Mouse (Mus musculus) gastrocnemius, postnatal 4 days (tissue): ENCODE results near the gene Spast. TPM values are rescaled to one million over a fixed set of nuclear protein-coding genes. Genes with fewer than 3 reads are reported as not detected.
A peak's percentile ranks its signal among the peaks of the same experiment; 100 is the strongest.
"Not testable (repeated sequence)": the region's sequence is repeated elsewhere in the genome, so short reads cannot be mapped to it uniquely, and the experiment has no call there.

ENCODE experiments used
- DNase-seq, 2 experiments: peaks; one replicate each; pipeline ENCODE4 v3.0.0; 2021 to 2022; ENCODE audit warnings: low spot score in 2 of 2, mixed read lengths in 2 of 2
- total RNA-seq, 2 experiments: library from RNA; stranded (reverse); gene quantifications; 2 replicates each; pipeline ENCODE4 v1.2.3; 2021

Spast gene
- total RNA-seq, 2 experiments from 2014 or later, result 53.2 to 54.4 TPM

DNA sequence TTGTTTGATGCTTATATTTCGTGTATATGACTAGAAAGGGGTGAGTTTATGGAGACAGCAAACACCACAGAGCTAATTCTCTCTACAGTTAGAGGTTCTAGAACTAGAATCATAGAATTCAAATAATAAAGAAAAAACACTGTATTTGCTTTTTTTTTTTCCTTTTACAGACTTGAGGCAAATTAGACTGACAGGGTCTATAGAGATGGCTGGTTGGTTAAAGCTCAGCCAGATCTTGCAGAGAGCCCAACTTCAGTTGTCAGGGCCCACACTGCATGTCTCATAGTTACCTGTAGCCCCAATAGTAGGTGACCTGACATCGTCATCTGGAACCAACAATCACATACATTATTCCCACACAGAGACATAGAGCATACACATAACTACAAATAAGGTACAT lies 14.9 kb upstream of the Spast start, which contains the start of gene Dpy30:
Gene Dpy30 (minus strand): TSS at position 101 of the 400 bp plus-strand sequence.
- no peak for DNase-seq

DNA sequence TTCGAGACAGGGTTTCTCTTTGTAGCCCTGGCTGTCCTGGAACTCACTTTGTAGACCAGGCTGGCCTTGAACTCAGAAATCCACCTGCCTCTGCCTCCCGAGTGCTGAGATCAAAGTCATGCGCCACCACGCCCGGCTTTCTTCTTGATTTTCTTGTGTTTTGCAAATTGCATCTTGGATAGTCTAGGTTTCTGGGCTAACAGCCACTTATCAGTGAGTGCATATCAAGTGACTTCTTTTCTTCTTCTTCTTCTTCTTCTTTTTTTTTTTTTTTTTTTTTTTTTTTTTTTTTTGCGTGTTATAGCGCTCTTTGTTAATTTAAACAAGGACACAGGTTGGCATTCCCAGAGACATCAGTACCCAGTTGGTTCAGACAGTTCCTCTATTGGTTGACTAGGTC lies 11.6 kb upstream of the Spast start:
- DNase-seq, result not testable (repeated sequence)

DNA sequence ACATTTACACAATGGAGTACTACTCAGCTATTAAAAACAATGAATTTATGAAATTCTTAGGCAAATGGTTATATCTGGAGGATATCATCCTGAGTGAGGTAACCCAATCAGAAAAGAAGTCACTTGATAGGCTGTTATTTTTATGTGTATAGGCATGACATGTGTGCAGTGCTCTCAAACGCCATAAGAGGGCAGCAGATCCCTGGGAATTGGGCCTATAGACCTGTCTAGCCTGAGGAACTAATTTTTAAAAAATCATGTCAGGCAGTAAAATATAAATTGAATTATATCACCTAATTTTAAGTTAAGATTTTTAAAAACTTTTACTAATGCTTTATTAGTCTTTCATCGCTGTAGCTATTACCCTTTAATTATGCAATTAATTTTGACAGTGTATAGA lies 10.6 kb upstream of the Spast start:
- DNase-seq, result peak in 1 of 2 experiments; percentile 18

DNA sequence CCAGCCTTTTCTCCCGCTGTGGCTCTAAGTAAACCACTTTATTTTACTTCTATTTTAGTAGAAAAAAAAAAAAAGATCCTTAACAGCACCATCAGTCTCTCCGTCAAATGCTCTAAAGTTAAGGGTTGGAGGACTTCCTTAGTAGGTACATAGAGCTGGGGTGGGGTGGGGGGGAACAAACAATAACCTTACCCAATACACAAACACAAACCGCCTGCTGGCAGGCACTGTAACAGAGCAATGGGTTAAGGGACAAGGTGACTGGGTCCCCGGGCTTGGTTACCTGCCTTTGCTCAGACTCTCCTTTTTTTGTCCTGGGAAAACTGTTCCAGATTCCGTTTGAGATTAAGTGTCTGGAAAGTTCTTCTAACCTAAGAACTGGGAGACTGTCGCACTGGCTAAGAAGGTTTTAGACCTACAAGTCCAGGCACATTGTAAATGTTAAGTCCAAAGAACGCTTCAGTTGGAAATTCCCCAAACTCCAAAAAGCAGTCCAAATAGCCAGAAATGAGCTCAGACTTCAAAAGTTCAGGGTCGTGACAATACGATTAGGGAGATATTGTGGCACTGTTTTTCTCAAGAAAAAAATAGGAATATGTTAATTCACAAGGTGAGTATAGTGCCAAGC lies 7.6 kb upstream of the Spast start:
- no peak for DNase-seq

DNA sequence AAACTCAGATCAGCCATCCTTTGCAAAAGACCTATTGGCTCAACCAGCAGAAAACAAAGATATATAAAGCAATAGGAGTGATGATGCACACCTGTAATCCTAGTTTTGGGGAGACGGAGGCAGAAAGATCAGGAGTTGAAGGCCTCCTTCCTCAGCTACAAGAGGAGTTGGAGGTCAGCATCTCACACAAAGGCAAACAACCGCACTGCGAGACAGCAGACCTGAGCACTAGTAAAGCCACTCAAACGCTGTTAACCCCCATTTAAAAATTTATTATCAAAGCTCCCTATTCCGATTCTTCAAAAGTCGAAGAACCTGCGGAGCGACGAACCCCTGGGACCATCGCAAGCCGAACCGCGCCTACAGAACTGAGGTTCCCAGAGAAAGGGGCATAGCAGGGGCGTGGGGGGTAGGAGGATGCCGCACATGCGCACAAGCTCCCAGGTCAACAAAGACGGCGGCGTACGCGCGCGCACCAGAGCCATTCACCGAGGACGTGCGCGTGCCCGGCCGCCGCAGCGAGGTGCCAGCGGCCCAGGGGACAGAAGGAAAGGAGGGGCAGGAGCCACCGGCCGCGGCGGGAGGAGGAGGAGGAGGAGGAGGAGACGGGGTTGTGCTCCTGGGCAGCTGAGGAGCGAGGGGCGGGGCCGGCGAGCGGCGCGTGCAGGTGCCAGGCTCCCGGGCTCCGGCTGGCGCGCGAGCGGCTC lies 409 bp upstream of the Spast start:
- DNase-seq, result peak; percentile 87 to 94

DNA sequence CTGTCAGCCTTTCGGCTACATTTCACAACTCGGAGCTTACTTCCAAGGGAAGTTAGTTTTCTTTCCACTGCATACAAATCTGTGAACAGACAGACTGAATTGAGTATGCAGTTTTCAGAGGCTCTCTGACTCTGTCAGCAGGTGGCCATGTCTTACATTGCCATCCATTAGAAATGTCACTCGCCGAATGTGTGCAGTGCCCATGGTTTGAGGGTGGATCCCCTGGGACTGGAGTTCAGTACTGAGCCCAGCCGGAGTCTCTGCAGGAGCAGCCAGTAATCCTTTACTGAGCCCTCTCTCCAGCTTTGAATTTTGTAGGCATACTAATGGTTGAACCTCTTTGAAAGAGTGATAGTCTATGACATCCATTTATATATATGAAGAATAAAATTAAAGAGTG lies 2.4 kb downstream of the Spast start:
- no peak for DNase-seq

DNA sequence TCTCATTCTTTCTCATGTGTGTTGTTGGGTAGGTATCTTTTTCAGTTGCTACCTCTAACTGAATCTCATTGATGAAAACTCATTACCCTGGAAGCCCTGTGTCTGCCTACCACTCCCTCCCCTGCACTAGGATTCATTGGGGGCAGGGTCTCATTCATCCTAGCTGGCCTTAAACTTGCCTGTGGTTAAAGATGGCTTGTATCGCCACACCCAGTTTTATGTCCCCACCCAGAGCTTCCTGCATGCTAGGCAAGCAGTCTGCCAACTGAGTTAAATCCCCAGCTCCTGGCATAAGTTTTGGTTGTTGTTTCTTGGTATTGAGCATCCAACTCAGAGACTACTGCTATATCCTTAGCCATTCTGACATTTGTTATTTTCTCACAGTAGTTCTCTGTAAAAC lies 24.8 kb downstream of the Spast start:
- no peak for DNase-seq

DNA sequence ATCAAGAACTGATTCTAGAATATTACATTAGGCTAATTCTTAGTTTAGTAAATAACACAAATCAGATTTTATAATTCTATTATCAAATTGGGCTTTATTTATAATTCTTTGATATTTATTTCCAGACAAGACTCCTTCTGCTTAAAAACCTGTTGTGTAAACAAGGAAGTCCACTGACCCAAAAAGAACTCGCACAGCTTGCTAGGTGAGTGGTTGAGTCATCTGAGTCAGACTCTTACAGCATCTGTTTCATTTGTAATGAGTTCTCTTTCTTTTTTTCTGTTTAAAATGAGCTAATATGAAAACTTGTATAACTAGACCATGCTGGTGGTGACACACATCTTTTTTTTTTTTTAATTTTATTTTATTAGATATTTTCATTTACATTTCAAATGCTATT lies 38.1 kb downstream of the Spast start:
- DNase-seq, result no peak

DNA sequence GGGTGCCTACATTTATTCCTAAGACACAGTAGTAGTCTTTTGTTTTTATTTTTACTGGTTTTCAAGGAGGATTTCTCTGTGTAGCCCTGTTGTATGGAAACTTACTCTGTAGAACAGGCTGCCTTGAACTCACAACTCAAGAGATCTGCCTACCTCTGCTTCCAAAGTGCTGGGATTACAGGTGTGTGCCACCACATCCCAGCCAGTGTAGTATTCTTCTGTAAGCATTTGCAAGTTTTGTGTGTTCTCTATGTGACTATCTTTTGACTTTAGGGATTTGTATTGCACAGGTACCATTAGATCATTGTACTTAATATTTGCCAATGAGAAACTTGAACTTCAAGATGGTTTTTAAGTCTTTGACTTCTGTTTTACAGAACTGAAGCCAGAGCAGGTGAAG lies 47.9 kb downstream of the Spast start:
- no peak for DNase-seq

DNA sequence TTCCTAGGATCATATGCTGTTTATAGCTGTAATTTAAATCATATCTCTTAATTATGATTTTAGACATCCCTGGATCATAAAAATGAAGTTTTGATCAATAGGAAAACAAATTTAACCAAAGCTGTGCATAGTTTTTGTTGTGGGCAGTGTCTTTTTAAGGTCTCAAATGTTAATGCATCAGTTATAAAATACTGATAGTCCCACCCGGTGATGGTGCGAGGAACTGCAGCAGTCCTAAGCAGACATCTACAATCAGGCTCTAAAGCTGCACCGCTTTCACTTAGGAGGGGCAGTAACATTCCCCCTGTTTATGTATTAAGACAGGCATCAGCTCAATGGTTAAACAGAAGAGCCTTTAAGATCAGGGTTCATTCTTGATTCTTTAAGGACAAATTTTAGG lies 51.1 kb downstream of the Spast start:
- no peak for DNase-seq

DNA sequence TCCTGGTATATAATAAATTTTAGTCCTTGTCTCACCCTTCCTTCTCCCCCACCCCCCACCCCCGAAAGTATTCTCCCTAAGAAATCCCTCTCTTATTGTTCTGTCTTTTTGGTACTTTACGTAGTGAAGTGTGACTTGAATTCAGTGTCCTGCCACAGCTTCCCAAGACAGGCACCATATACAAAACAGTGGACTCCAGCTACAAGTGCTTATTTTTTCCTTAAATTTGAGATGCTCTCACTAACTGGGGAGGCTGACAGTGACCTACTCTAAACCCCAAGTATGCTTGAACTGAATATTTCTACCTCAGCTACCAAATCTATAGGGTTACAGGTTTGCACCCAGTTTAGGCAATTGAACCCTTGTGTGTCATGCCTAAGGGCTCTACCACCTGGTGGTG lies 55.6 kb downstream of the Spast start:
- DNase-seq, result no peak

DNA sequence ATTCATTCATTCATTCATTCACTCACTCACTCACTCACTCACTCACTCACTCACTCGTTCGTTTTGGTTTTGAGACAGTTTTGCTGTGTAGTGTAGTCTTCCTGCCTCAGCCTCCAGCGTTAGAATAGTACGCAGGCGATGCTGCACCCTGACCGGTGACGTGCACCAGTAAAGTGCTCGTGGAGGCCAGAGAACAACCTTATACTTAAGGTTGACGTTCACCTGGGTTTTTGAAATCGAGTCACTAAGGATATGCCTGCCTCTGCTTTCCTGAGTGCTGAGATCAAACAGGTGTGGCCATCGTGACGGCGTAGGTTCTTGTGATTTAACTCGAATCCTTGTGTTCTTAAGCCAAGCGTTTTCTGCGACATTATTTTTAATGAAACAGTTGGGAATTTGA lies 56.1 kb downstream of the Spast start:
- DNase-seq, result no peak

DNA sequence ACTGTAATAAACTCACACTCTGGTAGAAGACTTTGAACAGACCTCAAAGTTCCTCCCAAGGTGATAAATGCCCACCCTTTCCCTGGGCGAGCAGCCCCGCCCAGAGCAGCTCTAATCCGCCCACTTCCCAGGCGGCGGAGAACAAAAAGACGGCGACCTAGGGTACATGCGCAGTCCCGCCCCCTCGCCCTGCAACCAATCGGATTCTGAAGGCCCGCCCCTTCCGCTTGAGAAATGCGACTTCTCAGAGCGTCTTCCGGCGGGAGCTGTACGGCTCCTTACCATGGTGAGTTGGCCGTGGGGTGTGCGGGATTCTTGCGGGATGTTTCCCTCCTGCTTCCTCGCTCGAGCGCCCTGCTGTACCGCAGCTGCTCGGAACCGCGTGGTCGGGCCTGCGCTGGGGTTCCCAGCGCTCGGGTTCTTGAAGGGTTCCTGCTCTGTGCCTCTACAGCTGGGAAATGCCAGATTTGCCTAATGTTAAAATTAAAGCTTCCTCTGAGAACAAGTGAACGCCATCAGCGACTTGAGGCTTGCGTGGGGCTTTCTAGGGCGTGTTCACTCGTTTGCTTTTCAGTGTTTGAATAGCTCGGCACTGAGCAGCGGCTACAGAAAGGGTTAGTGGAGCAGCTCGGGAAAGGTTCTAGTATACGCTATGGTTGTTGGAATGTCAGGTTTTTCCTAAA lies 56.7 kb downstream of the Spast start, which contains the start of gene Slc30a6:
Gene Slc30a6 (plus strand): TSS at position 226 of the 683 bp plus-strand sequence.
- peak; percentile 91 to 96 for DNase-seq

DNA sequence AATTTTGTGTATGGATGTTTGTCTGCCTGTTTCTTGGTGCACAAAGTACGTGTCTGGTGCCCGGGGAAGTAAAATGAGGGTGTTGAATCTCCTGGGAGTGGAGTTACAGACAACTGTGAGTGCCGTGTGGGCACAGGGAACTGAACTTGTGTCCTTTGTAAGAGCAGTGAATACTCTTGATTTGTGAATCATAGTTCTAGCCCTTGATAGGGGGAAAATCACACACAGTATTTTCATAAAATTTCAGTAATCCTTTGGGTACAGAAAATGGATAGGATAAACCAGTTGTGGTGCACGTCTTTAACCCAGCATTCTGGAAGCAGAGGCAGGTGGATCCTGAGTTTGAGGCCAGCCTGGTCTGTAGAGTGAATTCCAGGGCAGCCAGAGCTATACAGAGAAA lies 58.0 kb downstream of the Spast start:
- DNase-seq, result no peak

DNA sequence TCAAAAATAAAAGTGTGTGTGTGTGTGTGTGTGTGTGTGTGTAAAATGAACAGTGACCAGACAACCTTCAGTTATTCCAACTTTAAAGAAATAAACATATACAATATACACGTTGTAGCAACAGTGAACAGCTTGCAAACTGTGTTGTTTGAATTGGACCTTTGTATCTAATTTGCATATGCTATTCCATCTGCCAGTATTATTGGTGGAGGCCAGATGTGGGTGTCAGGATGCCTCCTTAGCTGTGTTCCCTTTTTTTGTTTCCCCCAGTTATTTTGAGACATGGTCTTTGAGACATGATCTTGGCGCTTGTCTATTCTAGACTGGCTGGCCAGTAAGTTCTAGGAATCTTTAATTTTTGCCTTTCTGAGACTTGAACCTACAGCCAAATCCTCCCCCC lies 58.4 kb downstream of the Spast start:
- no peak for DNase-seq

DNA sequence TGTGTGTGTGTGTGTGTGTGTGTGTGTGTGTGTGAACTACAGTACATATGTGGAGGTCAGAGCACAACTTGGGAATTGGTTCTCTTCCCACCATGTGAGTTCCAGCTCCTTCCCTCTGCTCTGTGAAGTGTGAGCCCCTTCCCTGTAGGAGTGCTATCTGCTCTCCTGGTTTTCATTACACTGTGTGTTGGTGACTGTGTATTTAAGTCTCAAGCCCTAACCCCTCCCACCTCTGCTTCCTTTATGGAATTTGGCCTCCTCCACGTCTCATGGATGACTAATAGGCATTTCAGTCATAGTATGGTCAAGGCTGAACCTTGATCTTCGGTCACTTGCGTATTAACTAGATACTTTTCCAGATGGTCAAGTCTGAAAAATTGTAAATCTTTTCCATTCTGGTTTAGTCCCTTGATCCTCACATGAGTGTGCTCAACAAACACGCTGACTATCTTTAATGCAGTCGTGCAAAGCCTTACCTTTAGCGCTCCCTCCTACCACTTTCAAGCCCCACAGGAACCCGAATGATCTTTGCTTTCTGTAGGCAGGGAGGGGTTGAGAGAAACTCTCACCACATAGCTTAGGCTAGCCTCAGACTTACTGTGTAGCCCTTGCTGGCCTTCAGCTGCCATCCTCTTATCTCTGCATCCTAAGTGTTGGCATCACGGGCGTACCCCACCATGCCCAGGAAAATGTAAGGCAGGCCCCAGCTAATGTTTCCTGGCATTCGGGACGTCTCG lies 63.9 kb downstream of the Spast start:
- DNase-seq, result no peak

DNA sequence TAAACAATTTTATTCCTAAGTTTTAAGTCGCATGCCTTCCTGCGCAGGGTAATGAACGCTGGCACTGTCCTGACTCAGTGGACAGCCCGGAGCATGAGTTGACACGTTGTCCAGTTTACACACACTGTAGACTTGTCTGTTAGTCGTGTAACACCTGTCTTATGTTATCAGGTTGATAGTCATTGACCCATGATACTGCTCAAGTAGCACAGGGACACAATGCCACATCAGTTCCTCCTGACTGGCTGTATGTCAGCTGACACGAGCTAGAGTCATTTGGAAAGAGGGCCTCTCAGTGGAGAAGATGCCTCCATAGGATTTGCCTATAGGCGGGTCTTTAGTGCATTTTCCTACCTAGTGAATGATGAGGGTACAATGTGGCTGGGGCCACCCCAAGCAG lies 67.7 kb downstream of the Spast start:
- DNase-seq, result no peak

DNA sequence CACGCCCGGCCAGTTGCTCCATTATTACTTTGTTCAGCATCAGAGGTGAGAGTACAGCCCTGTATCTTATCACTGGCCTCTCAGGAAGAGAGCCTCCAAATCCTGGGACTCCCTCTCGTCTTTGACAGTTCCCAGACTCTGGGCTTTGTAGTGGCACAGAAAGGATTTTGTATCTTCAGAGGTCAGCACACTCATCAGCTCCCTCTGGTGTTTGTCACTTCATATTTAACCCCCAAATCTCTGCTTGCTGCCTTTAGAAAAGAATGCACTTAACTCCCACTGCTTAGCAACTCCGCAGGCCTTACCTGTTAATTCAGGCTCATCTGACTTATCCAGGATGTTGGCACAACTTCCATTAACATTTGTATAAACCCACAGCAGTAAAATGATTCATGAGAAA lies 70.9 kb downstream of the Spast start:
- no peak for DNase-seq

DNA sequence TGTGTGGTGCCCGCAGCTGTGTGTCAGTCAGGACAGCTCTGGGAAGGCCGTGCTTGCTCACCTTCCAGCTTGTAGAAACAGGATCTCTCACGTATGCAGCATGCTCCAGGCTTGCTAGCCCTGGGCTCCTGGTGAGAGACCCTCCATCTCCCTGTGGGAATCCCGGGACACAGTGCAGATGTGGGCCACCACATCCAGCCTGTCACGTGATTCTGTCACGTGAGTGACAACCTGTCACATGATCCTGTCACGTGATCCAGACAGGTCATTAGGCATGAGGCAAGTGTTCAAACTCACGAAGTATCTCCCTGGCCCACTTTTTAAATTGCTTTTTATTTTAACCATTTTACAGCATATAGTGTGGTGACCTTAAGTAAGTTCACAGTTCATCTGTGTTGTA lies 74.5 kb downstream of the Spast start:
- DNase-seq, result no peak

DNA sequence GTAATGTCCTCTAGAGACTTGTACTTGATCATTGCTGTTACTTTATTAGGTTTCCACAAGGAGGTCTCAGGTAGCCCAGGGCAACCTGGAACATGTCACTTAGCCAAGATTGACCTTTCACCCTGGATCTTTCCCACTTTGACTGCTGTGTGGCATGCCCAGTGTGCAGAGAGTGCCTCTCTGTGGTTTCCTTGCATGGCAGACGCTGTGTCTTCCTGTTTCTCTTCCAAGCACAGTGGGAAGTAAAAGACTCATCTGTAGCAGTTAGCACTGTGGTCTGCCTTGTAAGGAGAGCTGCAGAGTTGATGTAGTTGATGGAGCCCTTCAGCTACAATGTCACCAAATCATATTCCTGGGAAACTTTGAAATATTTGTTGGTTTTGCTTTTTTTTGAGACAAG lies 75.9 kb downstream of the Spast start:
- no peak for DNase-seq

DNA sequence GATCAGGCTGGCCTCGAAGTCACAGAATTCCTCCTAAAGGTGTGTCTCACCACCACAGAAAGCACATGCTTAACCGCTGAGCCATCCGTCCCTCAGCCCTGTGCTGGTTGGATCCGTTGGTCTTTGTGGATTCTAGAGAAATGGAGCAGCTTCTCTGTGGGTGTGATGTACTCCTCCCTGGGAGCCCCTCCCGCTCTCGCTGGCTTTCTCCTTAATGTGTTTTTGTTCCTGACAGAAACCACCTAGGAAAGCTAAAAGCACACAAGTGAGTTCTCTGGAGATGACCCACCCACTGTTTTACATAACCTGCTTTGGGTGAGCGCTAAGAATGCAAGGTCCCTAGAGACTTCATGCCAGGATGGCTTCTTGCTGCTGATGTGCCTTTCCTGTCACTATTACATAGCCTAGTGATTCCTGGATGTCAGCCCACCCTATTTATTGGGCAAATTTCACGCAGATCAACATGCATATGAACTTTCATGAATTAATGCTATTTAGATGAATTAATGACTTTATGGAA lies 78.1 kb downstream of the Spast start:
- DNase-seq, result no peak

DNA sequence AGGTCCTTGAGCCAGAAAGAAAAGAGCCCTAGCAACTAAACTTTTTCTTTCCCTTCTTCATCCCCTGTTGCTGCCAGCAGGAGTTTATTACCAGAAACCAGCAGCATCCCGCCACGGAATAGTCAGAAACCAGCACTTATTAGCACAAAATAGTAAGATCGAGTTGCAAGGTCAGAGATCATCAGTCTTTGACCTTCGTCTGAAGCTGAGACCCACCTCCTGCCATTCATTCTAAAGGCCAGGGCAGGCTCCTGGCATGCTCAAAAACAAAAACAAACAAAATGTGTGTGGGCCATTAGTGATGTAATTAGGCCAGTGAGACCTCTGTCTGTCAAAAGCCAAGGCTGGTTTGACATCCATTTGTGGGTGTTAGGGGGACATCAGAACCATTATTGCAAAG lies 79.4 kb downstream of the Spast start:
- no peak for DNase-seq
